Mouse (Mus musculus) embryonic facial prominence, embryonic 11.5 days (tissue): ENCODE measurements around the gene Mms22l. TPM values are rescaled to one million over a fixed set of nuclear protein-coding genes. Genes with fewer than 3 reads are reported as not detected.
"Not testable (repeated sequence)": the region's sequence is repeated elsewhere in the genome, so short reads cannot be mapped to it uniquely, and the experiment has no call there.

Experiments
- ATAC-seq: fragments of 200-750 bp; cut with Nextera tagmentation; replicated peaks from 2 replicates; pipeline ENCODE4 v1.8.0; 2017; ENCODE audit warnings: low read depth; ENCODE audit not compliant: insufficient number of reproducible peaks, low FRiP score, low TSS enrichment
- DNase-seq: peaks from one replicate; pipeline ENCODE4 v3.0.0-alpha.2; 2015; ENCODE audit warnings: low spot score
- H3K27ac ChIP-seq: fragments of 300-500 bp; sonication (generic); replicated peaks from 2 replicates; pipeline ENCODE4 v1.5.1; 2014; ENCODE audit warnings: mild to moderate bottlenecking, low read depth, low read length, control low read depth
- H3K27me3 ChIP-seq: fragments of 300-500 bp; sonication (generic); 2 replicates; pipeline ENCODE4 v1.6.1; 2014; ENCODE audit warnings: mild to moderate bottlenecking, low read length, moderate library complexity, mixed read lengths; ENCODE audit not compliant: control insufficient read depth, insufficient read depth
- H3K36me3 ChIP-seq: fragments of 300-500 bp; sonication (generic); replicated peaks from 2 replicates; pipeline ENCODE4 v1.6.1; 2014; ENCODE audit warnings: low read depth, mild to moderate bottlenecking, low read length, moderate library complexity, mixed read lengths; ENCODE audit not compliant: control insufficient read depth, insufficient read depth
- H3K4me1 ChIP-seq: fragments of 300-500 bp; sonication (generic); 2 replicates; pipeline ENCODE4 v1.6.1; 2014; ENCODE audit warnings: low read length, mixed read lengths; ENCODE audit not compliant: control insufficient read depth, insufficient read depth
- H3K4me2 ChIP-seq: fragments of 300-500 bp; sonication (generic); 2 replicates; pipeline ENCODE4 v1.6.1; 2014; ENCODE audit warnings: low read depth, mild to moderate bottlenecking, control low read depth, low read length, moderate library complexity
- H3K4me3 ChIP-seq: fragments of 300-500 bp; sonication (generic); 2 replicates; pipeline ENCODE4 v1.5.1; 2014; ENCODE audit warnings: low read depth, low read length, control low read depth
- H3K9ac ChIP-seq: fragments of 300-500 bp; sonication (generic); replicated peaks from 2 replicates; pipeline ENCODE4 v1.6.1; 2014; ENCODE audit warnings: mild to moderate bottlenecking, control low read depth, low read length
- H3K9me3 ChIP-seq: fragments of 300-500 bp; sonication (generic); replicated peaks from 2 replicates; pipeline ENCODE4 v1.6.1; 2016; ENCODE audit warnings: mild to moderate bottlenecking, low read length, inconsistent platforms, mixed read lengths; ENCODE audit not compliant: control insufficient read depth
- WGBS: fragments of 180-500 bp; shearing (Covaris S2); extraction: QIAGEN DNeasy Blood & Tissue Kit; methylation state at CpG from one replicate; pipeline ENCODE4 v1.1.7; 2014; 5-methylcytosine and 5-hydroxymethylcytosine counted together
- polyA plus RNA-seq: library from polyadenylated mRNA; unstranded; fragments of >200 nt; fragmentation: Nextera tagmentation; extraction: Ambion mirVana; gene quantifications from 2 replicates; pipeline ENCODE4 v1.2.1, GENCODE M21; 2014

Mms22l gene
- polyA plus RNA-seq, result 38.5 and 42.1 TPM in 2 replicates

DNA sequence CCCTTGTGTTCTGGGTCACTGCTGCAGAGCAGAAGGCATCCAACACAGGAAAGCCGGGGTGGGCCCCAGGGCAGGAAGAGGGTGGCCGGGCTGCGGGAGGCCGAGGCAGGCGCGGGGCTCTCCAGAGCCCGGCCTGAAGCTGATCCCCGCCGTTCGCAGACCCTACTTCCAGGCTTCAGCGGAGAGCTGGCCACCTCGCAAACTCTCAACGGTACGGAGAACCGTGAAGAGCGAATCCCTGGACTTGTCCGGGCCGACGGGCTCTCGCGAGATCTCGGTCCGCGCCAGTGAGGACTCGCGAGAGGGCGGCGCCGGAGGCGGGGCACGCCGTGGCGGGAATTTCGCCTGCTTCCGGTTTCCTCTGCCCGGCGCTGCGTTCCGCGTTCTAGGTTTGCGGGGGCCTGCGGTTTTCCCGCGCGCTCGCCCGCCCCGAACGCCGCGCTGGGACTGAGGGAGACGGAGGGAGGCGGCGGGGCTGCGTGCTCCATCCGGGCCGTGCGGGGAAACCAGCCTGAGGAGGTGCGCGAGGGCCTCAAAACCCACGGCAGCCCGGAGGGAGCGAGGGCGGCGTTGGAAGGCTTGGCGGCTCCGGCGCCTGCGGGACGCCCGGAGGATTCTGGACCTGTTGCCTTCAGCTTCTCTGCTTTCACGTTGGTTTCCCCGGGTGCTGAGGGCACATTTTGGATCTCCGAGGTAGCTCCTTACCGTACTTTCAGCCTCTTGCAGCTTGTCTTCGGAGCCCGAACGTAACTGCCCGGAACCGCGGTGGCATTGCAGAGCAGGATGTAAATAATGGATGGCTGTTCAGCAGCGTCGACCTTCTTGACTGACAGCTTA lies at the start of gene Mms22l:
TSS of gene Mms22l (plus strand) at position 336 of the 837 bp plus-strand sequence.
- DNase-seq (peak; percentile 94), ATAC-seq (peak; percentile 99)
- Histone ChIP-seq H3K36me3 (no peaks in the 10 kb centered on the region), H3K9ac (peak within 1 kb of the TSS; percentile 96), H3K4me1 (no peaks in the 10 kb centered on the region), H3K9me3 (no peaks in the 10 kb centered on the region), H3K4me3 (peak within 1 kb of the TSS; percentile 83), H3K4me2 (peak within 1 kb of the TSS; percentile 60), H3K27me3 (no peaks in the 10 kb centered on the region), H3K27ac (peak within 1 kb of the TSS; percentile 95)
- WGBS, result under 1% methylated on average over 77 of the region's 83 CpGs

DNA sequence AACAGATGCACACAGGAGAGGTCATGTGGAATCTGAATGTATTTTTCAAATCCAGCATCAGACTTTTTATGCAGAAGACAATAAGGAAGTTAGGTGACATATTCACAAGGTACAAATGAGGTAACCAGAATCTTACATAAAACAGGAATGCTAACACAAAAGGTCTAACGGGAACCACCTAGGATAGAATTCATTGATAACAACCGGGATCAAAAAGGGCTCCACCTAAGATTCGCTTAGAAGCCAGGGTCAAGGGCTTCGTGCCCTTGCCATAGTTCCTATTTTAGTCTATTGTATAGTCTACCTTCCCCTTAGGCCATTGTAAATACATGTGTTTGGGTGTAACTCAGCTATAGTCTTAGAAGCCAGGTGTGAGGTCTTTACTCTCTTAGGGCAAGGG lies 12.2 kb upstream of the Mms22l start:
- not testable (repeated sequence) for H3K4me2 ChIP-seq, H3K4me3 ChIP-seq, H3K27ac ChIP-seq, H3K27me3 ChIP-seq, H3K4me1 ChIP-seq, H3K9ac ChIP-seq, DNase-seq, H3K9me3 ChIP-seq, H3K36me3 ChIP-seq, ATAC-seq
- WGBS, result 94% methylated on average over 4 of the region's 4 CpGs

GRCm38 (mm10) chr4:24496953-24497319 lies 685 bp downstream of the Mms22l start:
- no peaks in the 10 kb centered on the region for H3K9me3 ChIP-seq
- ATAC-seq (no peak), DNase-seq (no peak)
- no peaks in the 10 kb centered on the region for H3K27me3 ChIP-seq
- peak overlapping the region; percentile 96 for H3K9ac ChIP-seq
- H3K4me2 ChIP-seq, result peak overlapping the region; percentile 60
- no peaks in the 10 kb centered on the region for H3K4me1 ChIP-seq
- H3K27ac ChIP-seq, result no peak overlapping the region
- H3K4me3 ChIP-seq, result peak overlapping the region; percentile 83
- WGBS, result under 1% methylated on average over 7 of the region's 7 CpGs
- H3K36me3 ChIP-seq, result no peaks in the 10 kb centered on the region

- no peak for ATAC-seq
- Histone ChIP-seq H3K4me3 (no peak overlapping the region), H3K9me3 (no peaks in the 10 kb centered on the region), H3K4me2 (no peak overlapping the region), H3K27ac (no peak overlapping the region), H3K4me1 (no peaks in the 10 kb centered on the region), H3K36me3 (peaks cover 2% of the 10 kb centered on the region; the same call in 1 of the 2 replicates), H3K9ac (no peak overlapping the region), H3K27me3 (no peaks in the 10 kb centered on the region)
- DNase-seq, result no peak
- 92% methylated on average over 3 of the region's 3 CpGs for WGBS
Measured at GRCm38 (mm10) chr4:24509195-24509594, 12.9 kb downstream of the Mms22l start.

DNA sequence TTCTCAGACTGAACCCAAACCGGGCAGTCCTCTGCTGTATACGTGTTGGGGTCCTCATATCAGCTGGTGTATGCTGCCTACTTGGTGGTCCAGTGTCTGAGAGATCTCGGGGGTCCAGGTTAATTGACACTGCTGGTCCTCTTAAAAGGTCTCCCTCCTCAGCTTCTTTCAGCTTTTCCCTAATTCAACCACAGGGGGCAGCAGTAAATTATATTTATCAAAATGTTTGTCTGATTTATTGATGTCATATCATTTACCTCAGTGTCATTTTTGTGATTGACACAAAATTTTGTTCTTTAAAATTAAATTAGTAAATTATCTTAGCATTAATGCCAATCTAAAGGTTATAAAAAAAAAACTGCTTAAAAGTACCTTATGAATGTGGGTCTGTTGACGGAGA lies 40.7 kb downstream of the Mms22l start:
- Histone ChIP-seq H3K4me3 (no peak overlapping the region), H3K4me1 (no peaks in the 10 kb centered on the region), H3K4me2 (no peak overlapping the region), H3K9me3 (no peaks in the 10 kb centered on the region), H3K27ac (no peak overlapping the region), H3K27me3 (no peaks in the 10 kb centered on the region), H3K9ac (no peak overlapping the region), H3K36me3 (no peaks in the 10 kb centered on the region; the same call in 1 of the 2 replicates)
- 77% methylated on average over 4 of the region's 4 CpGs for WGBS
- DNase-seq, result peak; percentile 3
- ATAC-seq, result no peak

DNA sequence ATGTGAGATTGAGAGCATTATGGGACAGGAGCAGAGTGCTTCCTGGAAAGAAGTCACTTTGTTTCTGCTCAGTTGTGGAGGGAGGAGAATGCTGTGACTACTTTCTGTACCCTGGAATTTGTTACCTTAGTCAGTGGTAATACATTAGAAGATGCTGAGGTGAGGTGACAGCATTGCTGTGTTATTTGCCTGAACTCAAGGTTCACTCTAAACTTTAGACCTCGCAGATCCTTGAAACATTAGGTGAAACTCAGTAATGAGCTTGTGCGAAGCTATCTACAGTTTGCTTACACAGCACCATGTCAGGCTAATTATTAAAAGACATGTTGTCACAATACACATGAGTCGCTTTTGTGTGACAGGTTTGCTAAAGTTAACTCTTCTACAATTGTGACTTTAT lies 47.2 kb downstream of the Mms22l start:
- Histone ChIP-seq H3K27ac (no peak overlapping the region), H3K4me2 (no peak overlapping the region), H3K4me1 (no peaks in the 10 kb centered on the region), H3K4me3 (no peak overlapping the region), H3K9ac (no peak overlapping the region), H3K9me3 (no peaks in the 10 kb centered on the region), H3K36me3 (no peaks in the 10 kb centered on the region), H3K27me3 (no peaks in the 10 kb centered on the region)
- 83% methylated on average over 3 of the region's 3 CpGs for WGBS
- no peak for DNase-seq
- ATAC-seq, result no peak

GRCm38 (mm10) chr4:24544677-24545151 lies 48.5 kb downstream of the Mms22l start:
- H3K36me3 ChIP-seq, result no peaks in the 10 kb centered on the region
- H3K4me1 ChIP-seq, result no peaks in the 10 kb centered on the region
- H3K9me3 ChIP-seq, result no peaks in the 10 kb centered on the region
- H3K4me2 ChIP-seq, result no peak overlapping the region
- WGBS, result 49% methylated on average over 5 of the region's 5 CpGs
- no peak overlapping the region for H3K9ac ChIP-seq
- DNase-seq (no peak), ATAC-seq (peak; percentile 75)
- no peak overlapping the region for H3K27ac ChIP-seq
- H3K27me3 ChIP-seq, result no peaks in the 10 kb centered on the region
- H3K4me3 ChIP-seq, result no peak overlapping the region

- Histone ChIP-seq H3K9me3 (no peaks in the 10 kb centered on the region), H3K4me2 (no peak overlapping the region), H3K27me3 (no peaks in the 10 kb centered on the region), H3K9ac (no peak overlapping the region), H3K4me3 (no peak overlapping the region), H3K4me1 (no peaks in the 10 kb centered on the region), H3K36me3 (no peaks in the 10 kb centered on the region), H3K27ac (no peak overlapping the region)
- no peak for ATAC-seq
- 56% methylated on average over 6 of the region's 6 CpGs for WGBS
- peak; percentile 8 for DNase-seq
Measured at GRCm38 (mm10) chr4:24556116-24556820, 60.0 kb downstream of the Mms22l start.
